Mouse (Mus musculus): Measurements from ENCODE around the gene Ddb2.

- TF ChIP-seq POLR2A (IDR thresholded peaks at IDR 0.05; ENCODE audit: control insufficient read depth, low read depth, low read length): no peak
- TF ChIP-seq CTCF (IDR thresholded peaks at IDR 0.05; ENCODE audit: control insufficient read depth, insufficient read depth, insufficient replicate concordance, low read depth, low read length): no peak
These were observed 32.9 kb upstream of the Ddb2 start for GRCm38 (mm10) chr2:91269687-91270133.
